Mouse (Mus musculus): ENCODE measurements around the gene Cnot2. TPM values are rescaled to one million over a fixed set of nuclear protein-coding genes. Genes with fewer than 3 reads are reported as not detected.

Cnot2 gene
- polyA plus RNA-seq, 1 experiment from 2014 or later = 57.9 TPM

DNA sequence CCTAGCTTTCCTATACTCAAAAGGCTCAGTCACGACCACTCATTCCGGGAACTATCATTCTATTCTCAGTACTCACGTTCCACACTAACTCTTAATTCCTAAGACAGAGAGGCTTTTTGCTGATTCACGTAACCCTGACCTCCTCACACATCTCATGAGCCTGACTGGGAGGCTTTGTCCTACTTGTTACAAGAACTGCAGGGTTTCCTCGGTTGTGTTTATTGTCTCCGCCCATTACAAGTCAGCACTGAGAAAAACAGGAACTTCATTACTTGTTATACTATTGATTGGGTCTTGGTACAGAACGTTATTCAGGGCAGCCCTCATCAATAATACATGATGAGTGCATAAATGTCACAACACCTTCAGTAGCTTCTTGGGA is 68.1 kb downstream of the Cnot2 start:
- WGBS (ENCODE audit: insufficient replicate concordance) = 57% methylated on average over 7 of the region's 7 CpGs
- no peak overlapping the region for H3K4me3 ChIP-seq
- peaks cover 8% of the 10 kb centered on the region; the same call in 1 of the 2 replicates for H3K4me1 ChIP-seq
- H3K36me3 ChIP-seq = no peaks in the 10 kb centered on the region; the same call in 1 of the 2 replicates
- no peak overlapping the region for H3K4me2 ChIP-seq
- no peak overlapping the region for H3K9ac ChIP-seq
- no peak overlapping the region for H3K27ac ChIP-seq
- no peak for ATAC-seq
- H3K27me3 ChIP-seq (replicated peaks) = no peaks in the 10 kb centered on the region
- no peaks in the 10 kb centered on the region for H3K9me3 ChIP-seq (replicated peaks)

DNA sequence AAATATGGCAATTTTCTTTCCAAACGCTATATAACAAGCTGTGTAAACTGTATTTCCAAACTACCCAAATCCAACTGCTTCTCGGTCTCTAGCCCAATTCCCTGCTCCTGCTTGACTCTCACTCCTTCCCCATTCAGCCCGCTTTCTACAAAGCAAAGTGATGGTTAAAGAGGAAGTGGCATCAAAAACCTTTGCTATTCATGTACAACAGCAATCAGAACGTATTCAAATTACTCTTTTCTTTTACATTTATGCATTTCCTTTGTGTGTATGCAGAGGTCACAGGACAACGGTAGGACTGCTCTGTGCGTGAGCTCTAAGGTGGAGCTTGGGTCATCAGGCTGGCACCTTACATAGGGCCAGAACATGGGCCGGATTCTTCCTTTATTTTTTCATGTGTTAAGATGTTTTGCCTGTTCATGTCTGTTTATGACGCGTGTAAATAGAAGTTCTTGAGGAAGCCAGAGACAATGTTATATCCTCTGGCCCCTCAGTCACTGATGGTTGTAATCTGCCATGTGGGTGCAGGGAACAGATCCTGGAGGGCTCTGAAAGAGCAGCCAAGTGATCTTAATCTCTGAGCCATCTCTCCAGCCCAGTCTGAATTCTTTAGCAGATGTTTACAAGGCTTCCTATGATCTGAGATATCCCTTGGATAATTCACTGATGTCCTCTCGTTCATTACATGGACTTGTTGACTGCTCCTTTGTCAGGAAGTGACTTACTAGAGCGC is 68.6 kb downstream of the Cnot2 start:
- WGBS (ENCODE audit: insufficient replicate concordance) = 82% methylated on average over 11 of the region's 11 CpGs

GRCm38 (mm10) chr10:116505303-116506014 is 75.9 kb downstream of the Cnot2 start:
- 71% methylated on average over 7 of the region's 7 CpGs for WGBS (ENCODE audit: insufficient replicate concordance)
- ATAC-seq = no peak
- H3K9ac ChIP-seq = no peak overlapping the region
- H3K27me3 ChIP-seq (replicated peaks) = no peaks in the 10 kb centered on the region
- no peaks in the 10 kb centered on the region for H3K4me1 ChIP-seq
- H3K27ac ChIP-seq = no peak overlapping the region
- no peak overlapping the region for H3K4me2 ChIP-seq
- H3K36me3 ChIP-seq = peaks cover 11% of the 10 kb centered on the region
- no peak overlapping the region for H3K4me3 ChIP-seq
- no peaks in the 10 kb centered on the region for H3K9me3 ChIP-seq (replicated peaks)

More for the DNA sequence above, 68.6 kb downstream of the Cnot2 start:
- no peak overlapping the region for H3K4me2 ChIP-seq
- no peaks in the 10 kb centered on the region for H3K9me3 ChIP-seq (replicated peaks)
- H3K36me3 ChIP-seq = no peaks in the 10 kb centered on the region; the same call in 1 of the 2 replicates
- H3K9ac ChIP-seq = no peak overlapping the region
- H3K4me1 ChIP-seq = peaks cover 8% of the 10 kb centered on the region; the same call in 1 of the 2 replicates
- no peaks in the 10 kb centered on the region for H3K27me3 ChIP-seq (replicated peaks)
- H3K4me3 ChIP-seq = no peak overlapping the region
- no peak for ATAC-seq
- no peak overlapping the region for H3K27ac ChIP-seq

GRCm38 (mm10) chr10:116492768-116493167 is 88.5 kb downstream of the Cnot2 start:
- Histone ChIP-seq H3K9me3 (replicated peaks) (no peaks in the 10 kb centered on the region), H3K9ac (no peak overlapping the region), H3K4me2 (no peak overlapping the region), H3K4me3 (no peak overlapping the region), H3K36me3 (peaks cover 73% of the 10 kb centered on the region), H3K27me3 (replicated peaks) (no peaks in the 10 kb centered on the region), H3K27ac (no peak overlapping the region), H3K4me1 (no peaks in the 10 kb centered on the region)
- no peak for ATAC-seq
- 90% methylated on average over 3 of the region's 3 CpGs for WGBS (ENCODE audit: insufficient replicate concordance)

DNA sequence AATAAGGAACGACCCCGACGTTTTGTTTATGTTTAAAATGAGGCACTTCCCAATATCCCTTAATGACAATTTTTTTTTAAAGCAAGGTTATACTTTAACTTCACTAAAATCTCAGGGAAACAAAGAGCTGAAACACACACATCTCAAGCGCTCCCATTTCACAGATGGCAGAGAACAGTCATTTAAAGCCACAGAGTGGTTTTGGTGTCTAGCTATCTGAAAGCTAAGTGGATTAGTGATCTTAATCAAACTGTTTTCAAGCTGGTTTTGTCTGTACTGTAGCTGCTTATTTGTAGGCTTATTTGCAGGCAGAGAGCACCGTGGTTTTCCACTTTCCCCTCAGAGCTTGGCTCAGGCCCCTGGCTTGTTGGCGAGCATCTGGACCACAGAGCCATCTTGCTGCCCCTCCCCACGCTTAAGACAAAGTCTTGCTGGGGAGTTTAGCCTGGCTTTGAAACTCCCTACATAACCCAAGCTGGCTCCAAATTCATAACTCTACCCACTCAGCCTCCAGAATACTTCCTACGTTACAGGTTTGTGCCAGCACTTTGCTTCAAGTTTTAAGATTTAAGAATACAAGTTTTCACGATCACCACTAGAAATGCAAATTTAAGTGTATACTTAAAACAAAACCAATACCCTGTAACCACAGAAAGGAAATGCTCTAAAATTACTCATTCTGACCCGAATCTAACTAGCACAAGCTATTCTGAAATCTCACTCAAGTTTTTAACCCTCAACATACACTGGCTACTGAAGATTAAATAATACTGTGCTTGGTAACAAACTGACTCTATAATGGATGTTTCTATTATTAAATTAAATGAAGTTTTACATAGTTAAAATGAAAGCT is 94.2 kb downstream of the Cnot2 start:
- Histone ChIP-seq H3K36me3 (peaks cover 66% of the 10 kb centered on the region), H3K4me3 (no peak overlapping the region), H3K27ac (no peak overlapping the region), H3K9ac (no peak overlapping the region), H3K27me3 (replicated peaks) (no peaks in the 10 kb centered on the region), H3K4me2 (no peak overlapping the region), H3K9me3 (replicated peaks) (no peaks in the 10 kb centered on the region), H3K4me1 (0 out of 2 replicates have a peak, but pooled peaks cover 4% of the 10 kb centered on the region)
- ATAC-seq = no peak
- WGBS (ENCODE audit: insufficient replicate concordance) = 76% methylated on average over 10 of the region's 10 CpGs

- Histone ChIP-seq H3K36me3 (peaks cover 40% of the 10 kb centered on the region), H3K4me1 (peaks cover 10% of the 10 kb centered on the region; the same call in 1 of the 2 replicates), H3K27me3 (replicated peaks) (no peaks in the 10 kb centered on the region), H3K4me3 (no peak overlapping the region), H3K27ac (no peak overlapping the region), H3K9me3 (replicated peaks) (peaks cover 2% of the 10 kb centered on the region; the same call in 1 of the 2 replicates), H3K4me2 (no peak overlapping the region), H3K9ac (no peak overlapping the region)
- WGBS (ENCODE audit: insufficient replicate concordance) = 41% methylated on average over 12 of the region's 12 CpGs
- peak; percentile 81 for ATAC-seq
Observed at GRCm38 (mm10) chr10:116481917-116482316, 99.4 kb downstream of the Cnot2 start.

GRCm38 (mm10) chr10:116480988-116481387 is 100.3 kb downstream of the Cnot2 start:
- Histone ChIP-seq H3K9me3 (replicated peaks) (peaks cover 7% of the 10 kb centered on the region), H3K27me3 (replicated peaks) (peaks cover 7% of the 10 kb centered on the region), H3K9ac (no peak overlapping the region), H3K4me3 (no peak overlapping the region), H3K4me1 (peaks cover 10% of the 10 kb centered on the region; the same call in 1 of the 2 replicates), H3K36me3 (peaks cover 32% of the 10 kb centered on the region), H3K4me2 (no peak overlapping the region), H3K27ac (no peak overlapping the region)
- no peak for ATAC-seq
- WGBS (ENCODE audit: insufficient replicate concordance) = 85% methylated on average over 5 of the region's 5 CpGs

DNA sequence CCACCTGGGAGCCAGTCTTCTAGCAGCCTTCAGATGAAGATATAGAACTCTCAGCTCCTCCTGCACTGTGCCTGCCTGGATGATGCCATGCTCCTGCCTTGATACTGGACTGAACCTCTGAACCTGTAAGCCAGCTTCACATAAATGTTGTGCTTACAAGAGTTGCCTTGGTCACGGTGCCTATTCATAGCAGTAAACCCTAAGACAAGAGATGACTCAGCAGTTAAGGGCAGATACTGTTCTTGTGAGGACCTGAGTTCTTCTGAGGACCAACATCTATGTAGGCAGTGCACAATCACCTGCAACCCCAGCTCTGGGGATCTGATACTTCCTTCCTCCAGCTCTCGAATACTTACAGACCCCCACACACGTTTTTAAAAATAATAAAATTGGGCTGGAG is 104.8 kb downstream of the Cnot2 start:
- H3K9ac ChIP-seq = no peak overlapping the region
- no peak overlapping the region for H3K27ac ChIP-seq
- no peak overlapping the region for H3K4me3 ChIP-seq
- H3K4me1 ChIP-seq = peaks cover 17% of the 10 kb centered on the region
- no peaks in the 10 kb centered on the region for H3K36me3 ChIP-seq
- peaks cover 7% of the 10 kb centered on the region for H3K9me3 ChIP-seq (replicated peaks)
- no peak overlapping the region for H3K4me2 ChIP-seq
- WGBS (ENCODE audit: insufficient replicate concordance) = 74% methylated on average over 3 of the region's 3 CpGs
- H3K27me3 ChIP-seq (replicated peaks) = peaks cover 51% of the 10 kb centered on the region
- no peak for ATAC-seq

DNA sequence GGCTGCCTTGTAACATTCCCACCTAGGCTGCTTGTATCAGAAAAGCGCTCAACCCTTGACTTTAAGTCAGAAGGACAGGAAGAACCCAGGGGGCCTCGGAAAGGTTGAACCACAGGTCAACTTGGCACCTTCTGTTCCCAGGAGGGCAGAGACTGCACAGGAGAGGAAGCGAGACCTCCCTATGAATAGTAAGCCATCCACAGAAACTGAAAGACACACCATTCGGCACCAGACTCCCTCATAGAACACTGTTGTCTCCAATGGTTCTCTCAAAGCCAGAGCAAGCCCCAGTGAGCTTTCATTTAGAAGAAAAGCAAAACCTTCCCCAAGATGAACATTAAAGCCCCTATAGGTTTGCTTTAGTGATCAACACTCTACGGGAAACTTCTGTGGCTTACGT is 105.6 kb downstream of the Cnot2 start:
- no peak overlapping the region for H3K4me3 ChIP-seq
- H3K4me1 ChIP-seq = peaks cover 17% of the 10 kb centered on the region
- 63% methylated on average over 6 of the region's 6 CpGs for WGBS (ENCODE audit: insufficient replicate concordance)
- H3K27ac ChIP-seq = no peak overlapping the region
- no peak overlapping the region for H3K4me2 ChIP-seq
- no peak for ATAC-seq
- no peaks in the 10 kb centered on the region for H3K36me3 ChIP-seq
- peaks cover 58% of the 10 kb centered on the region for H3K27me3 ChIP-seq (replicated peaks)
- peaks cover 7% of the 10 kb centered on the region for H3K9me3 ChIP-seq (replicated peaks)
- no peak overlapping the region for H3K9ac ChIP-seq

DNA sequence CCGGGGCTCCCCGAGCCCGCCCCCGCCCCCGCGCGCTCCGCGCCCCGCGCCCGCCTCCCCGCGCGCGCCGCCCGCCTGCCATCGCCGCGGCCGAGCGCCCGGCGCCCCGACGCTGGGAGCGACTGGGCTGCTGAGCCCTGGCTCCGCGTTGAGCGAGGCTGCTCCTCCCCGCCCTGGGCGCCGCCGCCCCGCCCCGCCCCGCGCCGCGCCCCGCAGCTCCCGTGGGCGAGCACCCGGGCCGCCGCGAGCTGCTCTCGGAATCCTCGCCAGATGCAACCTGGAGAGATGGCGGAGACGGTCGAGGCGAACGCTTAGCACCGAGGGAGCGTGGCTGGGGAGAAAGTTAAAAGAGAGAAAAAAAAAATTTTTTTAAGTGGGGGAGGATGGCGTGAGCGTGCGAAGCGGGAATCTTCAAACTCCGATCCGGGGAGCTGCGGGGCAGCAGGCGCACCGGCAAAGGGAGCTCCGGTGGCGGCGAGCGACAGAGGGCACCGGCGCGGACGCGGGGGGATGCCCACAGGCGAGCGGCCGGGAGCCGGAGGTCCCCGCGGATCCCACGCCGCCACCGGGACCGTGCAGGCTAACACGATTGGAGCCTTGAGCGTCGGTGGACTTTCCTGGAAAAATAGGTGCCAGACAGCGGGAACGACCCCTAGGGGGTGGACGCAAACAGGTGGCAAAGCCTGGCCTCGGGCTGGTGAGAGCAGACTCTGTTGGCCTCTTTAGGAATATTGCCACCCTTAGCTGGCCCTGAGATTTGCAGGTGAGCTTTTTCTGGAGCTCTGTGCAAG is 107.4 kb downstream of the Cnot2 start, which contains the start of gene Kcnmb4:
Gene Kcnmb4 (minus strand): TSS at position 120 of the 791 bp plus-strand sequence.
- peak; percentile 70; the same call in 1 of the 2 replicates for ATAC-seq
- Histone ChIP-seq H3K4me3 (peak within 1 kb of the TSS; percentile 64), H3K9ac (peak within 1 kb of the TSS; percentile 61), H3K9me3 (replicated peaks) (peaks cover 7% of the 10 kb centered on the region), H3K4me2 (peak within 1 kb of the TSS; percentile 77), H3K36me3 (no peaks in the 10 kb centered on the region), H3K27ac (no peak within 1 kb of the TSS), H3K27me3 (replicated peaks) (peaks cover 65% of the 10 kb centered on the region), H3K4me1 (peaks cover 17% of the 10 kb centered on the region)
- WGBS (ENCODE audit: insufficient replicate concordance) = under 1% methylated on average over 72 of the region's 92 CpGs
